Mouse (Mus musculus): ENCODE measurements at regions not wholly inside any gene's neighbourhood (a gene's known extent, or its start where the extent isn't known, plus 50 kb on each side); places are given as distances from the start of the nearest gene placed in this dataset.
A peak's percentile ranks its signal among the peaks of the same experiment; 100 is the strongest.

GRCm38 (mm10) chr7:136213962-136214308 lies 497.8 kb upstream of the Mki67 start:
- DNase-seq = no peak
- intact Hi-C loops (cut with DNase I) = no loop called here

DNA sequence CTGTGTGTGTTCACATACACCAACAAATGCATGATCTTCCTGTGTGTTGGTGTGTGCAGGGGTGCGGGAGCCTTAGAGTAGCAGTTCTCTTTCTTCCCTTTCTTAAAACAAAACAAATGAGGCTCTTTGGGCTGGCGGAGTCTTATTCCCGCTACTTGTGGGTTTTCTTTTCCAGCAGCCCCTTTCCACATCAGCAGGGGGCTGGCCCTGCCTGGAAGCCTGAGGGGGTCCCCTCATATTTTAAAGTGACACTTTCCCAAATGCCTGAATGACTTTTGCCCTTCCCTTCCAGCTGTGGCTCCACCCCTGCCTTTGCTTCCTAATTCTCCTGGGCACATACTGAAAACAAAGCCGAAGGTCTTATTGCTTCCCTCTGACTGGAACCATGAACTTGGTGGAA lies 498.3 kb upstream of the Mki67 start:
- no peak for DNase-seq
- intact Hi-C loops (cut with DNase I) = no loop called here

- DNase-seq = peak in 1 of 2 experiments; percentile 20
- intact Hi-C loops (cut with DNase I) = no loop called here
Observed at GRCm38 (mm10) chr7:136216734-136217133, 500.6 kb upstream of the Mki67 start.

GRCm38 (mm10) chr7:136219564-136220244 lies 503.5 kb upstream of the Mki67 start:
- intact Hi-C loops (cut with DNase I) = no loop called here

DNA sequence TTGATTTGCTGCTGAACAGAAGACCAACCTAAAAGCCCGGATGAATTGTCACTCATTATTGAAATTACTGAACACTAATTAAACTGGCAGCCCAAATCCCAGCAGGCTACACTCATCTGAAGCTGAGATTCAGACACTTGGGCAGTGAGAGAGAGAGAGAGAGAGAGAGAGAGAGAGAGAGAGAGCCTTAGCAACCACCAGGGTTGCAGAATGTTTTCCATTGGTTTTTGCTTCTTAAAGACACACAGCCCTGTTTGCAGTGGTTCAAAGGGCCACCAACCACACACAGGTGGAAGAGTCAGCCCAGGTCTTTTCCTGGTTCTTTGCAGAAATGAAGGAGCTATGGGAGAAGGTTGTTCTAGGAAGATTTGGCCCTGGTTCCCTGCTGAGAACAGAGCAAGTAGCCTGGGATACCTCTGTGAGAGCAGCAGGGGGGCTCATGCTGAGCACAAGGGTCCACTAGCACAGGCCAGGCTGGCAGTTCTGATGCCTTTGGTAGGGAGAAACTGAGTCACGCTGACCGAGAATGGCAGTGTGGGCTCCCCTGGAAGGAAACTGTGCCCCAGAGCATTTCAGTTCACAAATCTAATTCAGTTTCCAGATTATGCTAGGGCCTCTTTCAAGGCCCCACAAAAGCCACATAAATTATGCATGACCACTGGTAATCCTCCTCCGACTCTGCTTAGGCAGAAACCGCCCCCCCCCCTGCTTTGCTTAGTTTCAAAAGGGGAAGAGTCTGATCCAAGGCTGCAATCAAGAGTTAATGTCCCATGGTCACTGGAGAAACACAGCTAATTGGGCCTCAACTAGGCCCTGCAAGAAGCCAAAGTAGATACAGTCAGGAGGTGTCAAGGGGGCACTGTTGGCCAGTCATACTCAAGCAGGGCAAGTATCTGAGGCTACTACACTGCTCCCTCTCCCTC lies 504.3 kb upstream of the Mki67 start:
- no peak for DNase-seq
- intact Hi-C loops (cut with DNase I) = no loop called here

More at GRCm38 (mm10) chr7:136219564-136220244, 503.5 kb upstream of the Mki67 start:
- DNase-seq = no peak

- intact Hi-C loops (cut with DNase I) = no loop called here
- no peak for DNase-seq
Observed at GRCm38 (mm10) chr7:136221620-136222019, 505.5 kb upstream of the Mki67 start.

- intact Hi-C loops (cut with DNase I) = no loop called here
- DNase-seq = no peak
Observed at GRCm38 (mm10) chr7:136226031-136226430, 509.9 kb upstream of the Mki67 start.

DNA sequence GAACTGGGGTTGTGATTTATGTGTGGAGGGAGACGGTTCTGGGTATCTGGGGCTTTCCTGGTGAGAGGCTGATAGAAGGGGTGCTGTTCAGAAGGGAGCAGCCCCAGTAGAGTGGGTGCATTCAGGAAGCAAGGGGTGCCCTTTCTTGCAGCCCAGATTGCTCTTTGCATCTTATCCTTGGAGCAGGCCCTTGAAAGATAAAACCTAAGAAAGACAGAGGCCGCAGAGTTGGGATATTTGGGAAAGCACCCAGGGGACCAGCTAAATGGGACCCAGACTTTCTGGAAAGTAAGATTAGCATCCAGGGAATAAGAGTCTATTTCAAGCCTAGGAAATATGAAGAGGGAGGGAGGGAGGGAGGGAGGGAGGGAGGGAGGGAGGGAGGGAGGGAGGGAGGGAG lies 512.2 kb upstream of the Mki67 start:
- intact Hi-C loops (cut with DNase I) = no loop called here
- no peak for DNase-seq

DNA sequence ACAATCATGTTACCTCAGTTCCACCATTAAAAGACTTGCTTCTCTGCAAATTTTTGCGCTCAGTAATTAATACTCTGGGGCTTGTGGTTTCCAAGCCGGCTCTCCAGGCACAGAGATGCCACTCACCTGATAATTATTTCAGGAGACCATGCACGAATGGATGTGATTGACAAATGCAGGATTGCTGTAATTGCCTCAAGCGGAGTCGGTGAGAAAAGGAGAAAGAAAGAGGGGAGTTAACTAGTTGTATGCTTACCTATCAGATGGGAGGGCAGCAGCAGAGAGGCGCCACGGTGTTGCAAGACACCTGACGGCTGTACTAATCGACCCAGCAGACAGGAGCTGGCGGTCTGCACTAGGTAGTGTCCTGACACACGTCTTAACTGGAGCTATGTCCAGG lies 513.4 kb upstream of the Mki67 start:
- DNase-seq = no peak
- intact Hi-C loops (cut with DNase I) = no loop called here

GRCm38 (mm10) chr7:136232177-136232576 lies 516.0 kb upstream of the Mki67 start:
- intact Hi-C loops (cut with DNase I) = no loop called here
- no peak for DNase-seq

GRCm38 (mm10) chr7:136235563-136235962 lies 519.4 kb upstream of the Mki67 start:
- DNase-seq = no peak
- intact Hi-C loops (cut with DNase I) = no loop called here

GRCm38 (mm10) chr7:136236391-136236790 lies 520.2 kb upstream of the Mki67 start:
- DNase-seq = no peak
- intact Hi-C loops (cut with DNase I) = no loop called here

- intact Hi-C loops (cut with DNase I) = no loop called here
- no peak for DNase-seq
Observed at GRCm38 (mm10) chr7:136265691-136266090, 549.5 kb upstream of the Mki67 start.

DNA sequence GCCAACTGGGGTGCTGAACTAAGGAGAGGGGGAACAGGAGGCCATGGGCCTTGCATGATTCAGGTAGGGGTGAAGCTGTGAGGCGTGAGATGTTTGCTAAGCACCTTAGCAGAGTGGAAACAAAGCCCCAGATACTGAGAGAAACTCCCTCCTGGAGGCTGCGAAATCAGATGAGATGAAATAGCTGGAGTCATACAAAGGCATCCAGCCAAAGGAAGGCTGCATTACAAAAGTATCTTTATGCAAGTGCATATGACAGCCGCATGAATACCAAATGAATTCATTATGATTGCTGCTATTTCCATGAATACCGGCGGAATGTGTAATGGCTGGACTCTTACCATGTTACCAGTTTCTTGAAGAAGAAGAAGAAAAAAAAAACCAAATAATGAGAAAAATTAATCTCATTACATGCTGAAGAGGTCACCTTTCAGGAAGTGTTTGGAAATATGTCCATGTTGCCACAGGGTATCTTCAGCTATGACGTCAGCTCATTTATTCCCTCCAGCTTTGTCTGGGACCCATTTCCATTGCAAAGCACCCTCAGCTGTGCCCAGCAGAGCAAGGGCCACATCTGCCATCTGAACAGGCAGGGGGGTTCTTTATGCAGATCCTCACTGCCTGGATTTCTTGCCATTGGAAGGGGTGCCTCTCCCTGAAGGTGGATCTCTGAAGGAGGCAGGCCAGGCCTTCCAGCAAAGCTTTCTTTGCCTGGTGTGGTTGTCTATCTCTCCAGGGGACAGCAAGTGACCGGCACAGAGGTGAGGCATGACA lies 551.7 kb upstream of the Mki67 start:
- intact Hi-C loops (cut with DNase I) = no loop called here

GRCm38 (mm10) chr7:136275651-136276050 lies 559.5 kb upstream of the Mki67 start:
- no peak for DNase-seq
- intact Hi-C loops (cut with DNase I) = no loop called here

More for the DNA sequence above, 551.7 kb upstream of the Mki67 start:
- DNase-seq = no peak

GRCm38 (mm10) chr7:136283770-136284169 lies 567.6 kb upstream of the Mki67 start:
- intact Hi-C loops (cut with DNase I) = no loop called here
- DNase-seq = no peak

DNA sequence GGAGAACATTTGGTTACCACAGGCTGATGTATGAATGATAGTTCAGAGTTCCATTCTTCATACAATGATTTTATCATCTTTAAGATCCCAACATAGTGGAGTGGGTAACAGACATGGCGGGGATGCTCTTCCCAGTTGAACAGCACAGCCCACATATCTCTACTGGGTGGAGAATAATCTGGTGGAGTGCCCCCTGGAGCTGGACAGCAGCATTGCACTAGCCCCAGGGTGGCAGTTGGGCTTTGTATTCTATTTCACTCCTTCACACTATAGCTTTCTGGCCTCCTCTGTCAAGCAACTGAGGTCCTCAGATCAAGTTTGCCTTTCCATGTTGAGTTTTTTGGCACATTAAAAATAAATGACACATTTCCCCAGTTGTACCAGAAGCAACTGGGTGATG lies 569.4 kb upstream of the Mki67 start:
- intact Hi-C loops (cut with DNase I) = no loop called here
- no peak for DNase-seq

GRCm38 (mm10) chr7:136293536-136294145 lies 577.5 kb upstream of the Mki67 start:
- intact Hi-C loops (cut with DNase I) = loop anchor here (10.0 kb wide), 2 partner anchors 139 to 459 kb away; no protein-coding TSS in a partner anchor
- DNase-seq = no peak

DNA sequence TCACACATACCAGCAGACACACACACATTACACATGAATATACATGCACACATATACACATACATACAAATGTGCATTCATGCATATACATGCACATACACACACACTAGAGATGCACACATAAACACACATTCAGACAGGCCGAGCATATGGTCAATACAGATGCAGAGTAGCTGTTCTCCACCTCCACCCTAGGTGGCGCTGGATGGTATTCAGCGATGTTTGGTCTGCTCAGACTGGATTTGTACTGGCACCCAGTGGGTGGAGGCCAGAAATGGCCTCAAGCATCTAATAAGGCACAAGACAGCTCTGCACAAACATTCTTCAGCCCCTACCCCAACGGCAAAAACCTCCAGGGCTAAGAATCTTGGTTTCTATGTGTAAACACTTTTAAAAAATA lies 578.3 kb upstream of the Mki67 start:
- intact Hi-C loops (cut with DNase I) = loop anchor here (10.0 kb wide), 2 partner anchors 140 to 460 kb away; no protein-coding TSS in a partner anchor
- peak; percentile 11 to 13 for DNase-seq

GRCm38 (mm10) chr7:136297901-136298513 lies 581.8 kb upstream of the Mki67 start:
- intact Hi-C loops (cut with DNase I) = loop anchor here (5.0 to 10.0 kb wide), 3 partner anchors 143 to 1024 kb away; no protein-coding TSS in a partner anchor
- peak; percentile 2 to 16 for DNase-seq

Data from heart, postnatal 14 days (tissue).